Mouse (Mus musculus) frontal cortex, adult (tissue): Measurements from ENCODE around the gene Sufu.

Experiments used
- ATAC-seq: cut with Nextera tagmentation; 2 replicates; pipeline ENCODE4 v1.9.2; 2017; ENCODE audit warnings: mild to moderate bottlenecking, moderate library complexity, mixed read lengths; ENCODE audit not compliant: low TSS enrichment

The Sufu gene

GRCm38 (mm10) chr19:46394712-46395108 lies 2.0 kb upstream of the Sufu start:
- ATAC-seq, result no peak

GRCm38 (mm10) chr19:46395109-46396009 lies 1.3 kb upstream of the Sufu start, which contains the start of gene Actr1a:
TSS of gene Actr1a (minus strand) at chr19:46395748.
- peak; percentile 89 for ATAC-seq

DNA sequence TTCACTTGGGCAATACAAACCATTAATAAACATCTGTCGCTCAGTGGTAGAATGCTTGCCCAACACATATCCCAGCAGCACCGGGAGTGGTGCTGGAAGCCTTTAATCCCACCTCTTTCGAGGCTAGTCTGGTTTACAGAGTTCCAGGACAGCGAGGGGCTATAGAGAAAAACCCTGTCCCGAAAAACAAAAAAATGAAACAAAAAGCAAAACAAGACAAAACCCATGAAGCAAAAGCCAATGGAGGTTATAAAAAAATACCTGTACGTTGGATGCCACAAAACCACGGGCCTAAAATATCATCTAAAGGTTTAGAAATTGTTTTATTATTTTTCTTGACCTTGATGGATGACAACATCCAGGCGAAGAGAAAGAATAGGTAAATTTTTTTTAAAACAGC lies 587 bp upstream of the Sufu start:
- ATAC-seq, result no peak

- no peak for ATAC-seq
Observed at GRCm38 (mm10) chr19:46397436-46398001, 823 bp downstream of the Sufu start.

DNA sequence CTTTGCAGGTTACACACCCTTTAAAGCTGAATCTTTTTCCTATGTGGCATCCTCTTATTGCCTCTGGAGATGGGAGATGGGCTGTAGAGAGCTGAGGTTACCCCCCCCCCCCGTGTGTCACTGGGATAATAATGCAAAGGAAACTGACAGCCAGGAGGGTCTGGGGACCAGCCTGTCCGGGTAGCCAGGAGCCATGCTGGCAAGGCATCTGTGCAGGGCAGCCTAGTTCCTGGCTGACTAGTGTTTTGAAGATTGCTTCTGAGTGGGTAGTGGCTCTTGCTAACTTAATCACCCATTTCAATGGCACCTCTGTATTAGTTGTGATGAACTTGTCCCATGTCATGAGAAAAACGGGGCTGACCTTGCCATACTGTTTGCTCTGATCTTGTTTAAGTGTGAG lies 1.7 kb downstream of the Sufu start:
- no peak for ATAC-seq

DNA sequence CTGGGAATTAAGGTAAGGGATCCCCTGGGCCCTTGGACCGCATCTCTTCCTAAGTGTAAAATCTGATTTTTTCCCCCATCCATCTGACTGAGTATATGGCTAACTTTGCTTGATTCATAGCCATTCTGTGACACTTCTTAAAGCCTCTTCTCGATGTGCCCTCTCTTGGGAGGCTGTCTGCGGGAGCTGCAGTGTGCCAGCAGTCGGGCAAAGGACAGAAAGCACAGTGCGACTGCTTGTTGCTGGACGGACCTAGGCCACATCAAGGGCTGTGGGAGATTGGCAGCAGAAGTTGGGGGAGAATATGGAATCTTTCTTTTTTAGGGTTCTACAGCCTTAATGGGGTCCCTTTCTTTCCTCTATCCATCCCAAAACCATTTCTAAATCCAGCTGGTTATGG lies 2.7 kb downstream of the Sufu start:
- no peak for ATAC-seq

DNA sequence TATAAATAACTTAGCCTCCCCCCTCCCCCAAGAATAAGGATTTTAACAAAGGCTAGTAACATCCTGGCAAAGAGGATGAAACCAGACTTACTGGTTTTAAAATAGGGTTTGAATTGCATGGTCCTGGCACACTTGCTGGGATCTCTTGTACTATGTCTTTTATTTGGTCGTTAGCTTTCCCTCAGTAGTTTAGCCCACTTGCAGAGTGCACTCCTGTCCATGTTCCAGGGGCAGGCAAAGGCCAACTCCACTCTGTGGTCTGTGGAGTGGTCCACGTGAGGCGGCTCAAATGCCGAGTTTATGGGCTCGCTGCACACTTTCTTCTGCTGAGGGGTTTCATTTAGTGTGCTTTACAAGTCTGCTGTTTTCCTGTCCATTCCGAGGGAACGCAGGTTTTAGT lies 3.2 kb downstream of the Sufu start:
- ATAC-seq, result no peak

DNA sequence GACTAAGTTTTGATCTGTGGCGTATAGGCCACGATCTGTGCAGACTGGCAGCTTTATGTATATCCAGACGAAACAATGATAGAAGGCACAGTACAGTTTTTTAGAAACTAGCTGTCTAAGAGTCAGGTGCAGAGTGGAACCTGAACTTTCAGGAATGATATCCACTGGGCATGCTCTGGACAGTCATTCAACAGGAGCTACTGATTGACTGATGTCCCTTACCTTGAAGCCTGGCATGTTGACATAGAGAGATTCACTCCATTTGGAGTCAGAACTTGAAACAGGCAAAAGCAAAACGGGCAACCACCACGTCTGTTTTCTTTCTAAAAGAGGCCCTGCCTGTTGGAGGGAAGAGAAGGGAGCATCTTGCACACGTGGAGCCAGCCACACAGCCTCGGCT lies 3.9 kb downstream of the Sufu start:
- no peak for ATAC-seq

- ATAC-seq, result no peak
Observed at GRCm38 (mm10) chr19:46404030-46404429, 7.3 kb downstream of the Sufu start.

DNA sequence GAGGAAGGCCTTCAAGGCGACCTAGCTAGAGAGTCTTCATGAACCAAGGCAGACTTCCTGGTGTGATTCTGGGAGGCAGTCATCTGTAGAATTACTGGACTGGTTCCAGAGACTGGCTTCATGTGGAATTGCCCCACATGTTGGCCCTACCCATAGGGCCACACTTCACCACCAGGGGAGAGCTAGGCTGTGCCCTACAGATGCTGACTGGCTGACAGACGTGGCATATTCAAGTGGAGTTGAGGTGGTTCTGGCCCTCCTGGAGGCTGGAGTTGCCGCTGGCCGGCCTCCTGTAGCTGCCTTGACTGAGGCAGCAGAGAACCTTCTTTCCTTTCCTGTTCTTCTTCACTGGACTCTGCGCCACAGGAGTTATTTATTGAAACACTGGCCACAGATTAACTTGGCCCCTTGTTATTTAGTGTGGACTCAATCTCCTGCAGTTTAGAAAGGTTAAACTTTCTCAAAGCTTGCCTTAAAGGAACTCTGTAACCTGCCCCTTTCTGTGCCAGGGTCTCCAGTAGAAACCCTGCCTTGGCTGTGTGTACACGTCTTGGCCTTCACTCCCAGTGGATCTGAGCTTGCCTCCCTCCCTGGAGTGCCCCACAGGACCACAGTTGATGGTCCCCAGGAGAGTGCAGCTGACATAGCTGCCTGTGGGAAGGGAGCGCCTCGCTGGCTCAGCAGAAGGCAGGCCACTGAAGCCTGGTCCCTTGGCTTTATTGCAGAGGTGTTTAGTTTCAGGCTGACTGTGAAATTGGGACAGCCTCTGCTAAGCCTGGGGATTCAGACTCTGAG lies 10.1 kb downstream of the Sufu start:
- ATAC-seq, result no peak

DNA sequence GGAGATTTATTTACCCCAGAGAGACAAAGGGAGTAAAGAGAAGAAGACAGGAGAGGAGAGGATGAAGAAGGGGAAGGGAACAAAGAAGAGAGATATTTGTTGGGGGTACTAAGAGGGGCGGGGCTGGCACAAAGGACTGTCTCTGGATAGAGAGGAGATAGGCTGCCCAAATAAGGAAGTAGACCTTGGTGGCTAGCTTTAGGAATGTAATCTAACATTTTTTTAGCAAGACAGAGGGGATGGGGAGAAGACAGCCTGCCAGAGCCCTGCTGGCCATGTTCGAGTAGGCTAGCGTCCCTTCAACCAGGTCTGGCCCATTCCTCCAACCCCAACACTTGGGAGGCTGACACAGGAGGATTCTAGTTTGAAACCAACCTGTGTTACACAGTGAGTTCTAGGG lies 12.8 kb downstream of the Sufu start:
- ATAC-seq, result no peak

- no peak for ATAC-seq
Observed at GRCm38 (mm10) chr19:46412056-46412805, 15.5 kb downstream of the Sufu start.

DNA sequence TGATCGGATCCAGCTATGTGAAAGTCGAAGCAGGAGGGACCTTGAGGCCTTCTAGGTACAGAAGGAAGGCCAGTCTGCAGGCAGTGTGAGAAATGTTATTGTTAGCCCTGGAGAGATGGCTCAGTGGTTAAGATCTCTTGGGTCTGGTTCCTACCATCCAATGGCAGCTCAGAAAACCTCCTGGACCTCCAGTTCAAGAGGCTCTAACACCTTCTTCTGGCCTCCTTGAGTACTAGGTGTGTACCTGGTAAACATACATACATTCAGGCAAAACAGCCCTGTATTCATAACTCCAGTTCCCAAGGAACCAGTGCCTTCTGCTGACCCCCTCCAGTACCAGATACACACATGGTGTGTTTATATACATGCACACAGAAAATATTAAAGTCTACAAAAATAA lies 17.3 kb downstream of the Sufu start:
- ATAC-seq, result no peak

DNA sequence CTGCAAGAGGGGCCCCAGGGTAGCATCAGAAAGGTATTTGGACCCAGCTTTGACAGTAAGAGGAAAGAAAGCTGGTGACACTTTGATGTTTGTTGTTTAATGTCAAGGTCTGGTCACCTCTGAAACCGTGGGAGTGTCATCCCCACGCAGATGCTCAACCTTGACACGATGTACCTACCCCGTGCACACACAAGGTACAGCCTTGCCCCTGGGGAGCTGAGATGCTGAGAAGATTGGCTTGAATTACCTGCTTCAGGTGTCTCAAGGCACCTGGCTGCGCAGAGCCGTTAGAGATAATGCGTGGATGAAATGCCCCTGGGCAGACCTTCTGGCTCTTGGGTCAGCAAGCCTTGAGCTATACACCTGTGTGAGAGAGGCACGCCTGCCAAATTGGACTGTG lies 17.8 kb downstream of the Sufu start:
- no peak for ATAC-seq

- ATAC-seq, result no peak
Observed at GRCm38 (mm10) chr19:46416276-46416675, 19.6 kb downstream of the Sufu start.

DNA sequence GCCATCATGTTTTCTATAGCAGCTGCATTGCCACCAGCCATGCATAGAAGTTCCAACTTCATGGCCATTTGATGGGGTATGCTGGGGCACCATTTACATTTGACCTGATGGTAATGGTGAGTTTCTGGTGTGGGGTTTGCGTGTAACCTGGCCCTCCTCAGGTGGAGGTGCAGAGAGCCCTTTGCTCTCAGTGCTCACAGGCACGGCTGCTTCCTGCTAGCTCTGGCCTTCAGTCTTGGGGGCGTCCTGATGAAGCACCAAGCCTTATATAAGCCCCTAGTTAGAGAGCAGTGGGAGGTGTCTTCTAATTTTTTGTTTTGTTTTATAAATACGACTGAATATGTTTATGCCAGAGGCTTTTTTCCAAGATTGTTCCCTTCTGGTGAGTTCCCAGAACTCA lies 21.4 kb downstream of the Sufu start:
- peak; percentile 71 for ATAC-seq

- ATAC-seq, result no peak
Observed at GRCm38 (mm10) chr19:46420410-46420809, 23.7 kb downstream of the Sufu start.

GRCm38 (mm10) chr19:46422384-46423338 lies 26.0 kb downstream of the Sufu start:
- ATAC-seq, result no peak

DNA sequence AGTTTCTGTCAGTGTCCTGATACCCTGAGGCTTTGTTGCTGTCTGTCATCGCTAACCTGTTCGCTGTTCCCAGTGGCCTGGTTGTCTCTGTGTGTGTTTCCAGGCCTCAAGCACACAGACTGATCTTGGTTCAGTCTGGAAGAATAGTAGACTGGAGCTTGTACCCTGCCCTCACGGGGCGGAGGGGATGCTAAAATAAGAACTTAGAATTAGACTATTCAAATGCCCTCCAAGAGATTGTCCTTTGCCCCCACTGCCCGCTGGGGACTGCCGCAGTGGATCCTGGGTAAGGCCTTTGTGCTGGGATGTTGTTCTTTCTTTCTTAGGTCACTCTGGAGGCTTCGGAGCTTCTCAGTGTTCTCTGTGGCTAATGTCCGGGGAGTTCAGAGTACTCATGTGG lies 28.6 kb downstream of the Sufu start:
- ATAC-seq, result no peak

DNA sequence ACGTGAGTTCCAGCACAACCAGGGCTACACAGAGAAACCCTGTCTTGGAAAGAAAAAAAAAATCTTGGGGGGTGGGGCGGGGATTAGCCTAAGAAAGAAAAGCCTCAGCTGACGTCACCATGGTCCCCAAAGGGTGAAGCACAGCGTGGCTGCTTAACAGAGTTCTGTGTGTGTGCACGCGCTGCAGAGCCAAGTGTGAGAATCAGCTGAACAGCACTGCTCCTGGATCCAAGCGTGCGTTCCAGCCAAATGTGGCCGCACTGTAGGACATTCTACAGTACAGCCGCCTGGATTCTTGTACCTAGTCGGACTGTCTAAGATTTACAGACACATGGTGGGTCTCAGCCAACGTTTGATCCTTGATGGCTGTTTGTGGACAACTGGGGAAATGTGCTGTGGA lies 29.8 kb downstream of the Sufu start:
- ATAC-seq, result no peak

DNA sequence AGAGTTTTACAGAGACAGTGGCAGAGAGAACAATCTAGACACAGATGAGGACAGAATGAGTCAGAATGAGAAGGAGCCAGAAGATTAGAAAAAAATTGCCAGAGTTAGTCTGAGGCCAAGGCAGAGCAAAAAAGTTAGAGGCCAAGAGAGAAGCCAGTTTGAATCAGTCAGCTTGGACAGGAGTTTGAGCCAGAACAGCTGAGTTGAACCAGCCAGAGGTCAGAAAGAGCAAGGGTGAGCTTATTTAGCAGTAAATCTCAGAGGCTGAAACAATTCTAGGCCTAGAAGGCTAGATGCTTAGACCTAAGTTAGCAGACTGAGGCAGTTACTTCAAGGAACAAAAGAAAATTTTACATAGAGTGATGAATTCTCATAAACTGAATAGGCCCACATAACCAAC lies 32.6 kb downstream of the Sufu start:
- ATAC-seq, result no peak
